Mouse (Mus musculus) activated CD4-positive, CD25-positive, alpha-beta regulatory T cell, adult 4 months (primary cell): ENCODE results near the gene Asap2. TPM values are rescaled to one million over a fixed set of nuclear protein-coding genes. Genes with fewer than 3 reads are reported as not detected.
A peak's percentile ranks its signal among the peaks of the same experiment; 100 is the strongest.

Source experiments
- ATAC-seq: one replicate; pipeline ENCODE4 v1.8.0; 2017
- polyA plus RNA-seq, 2 experiments: library from polyadenylated mRNA; unstranded; fragments of 100-300 nt; shearing (Covaris generic); gene quantifications; one replicate each; pipeline ENCODE4 v1.2.1; 2017

Asap2 gene
- polyA plus RNA-seq, 2 experiments from 2014 or later, result 1.1 TPM

DNA sequence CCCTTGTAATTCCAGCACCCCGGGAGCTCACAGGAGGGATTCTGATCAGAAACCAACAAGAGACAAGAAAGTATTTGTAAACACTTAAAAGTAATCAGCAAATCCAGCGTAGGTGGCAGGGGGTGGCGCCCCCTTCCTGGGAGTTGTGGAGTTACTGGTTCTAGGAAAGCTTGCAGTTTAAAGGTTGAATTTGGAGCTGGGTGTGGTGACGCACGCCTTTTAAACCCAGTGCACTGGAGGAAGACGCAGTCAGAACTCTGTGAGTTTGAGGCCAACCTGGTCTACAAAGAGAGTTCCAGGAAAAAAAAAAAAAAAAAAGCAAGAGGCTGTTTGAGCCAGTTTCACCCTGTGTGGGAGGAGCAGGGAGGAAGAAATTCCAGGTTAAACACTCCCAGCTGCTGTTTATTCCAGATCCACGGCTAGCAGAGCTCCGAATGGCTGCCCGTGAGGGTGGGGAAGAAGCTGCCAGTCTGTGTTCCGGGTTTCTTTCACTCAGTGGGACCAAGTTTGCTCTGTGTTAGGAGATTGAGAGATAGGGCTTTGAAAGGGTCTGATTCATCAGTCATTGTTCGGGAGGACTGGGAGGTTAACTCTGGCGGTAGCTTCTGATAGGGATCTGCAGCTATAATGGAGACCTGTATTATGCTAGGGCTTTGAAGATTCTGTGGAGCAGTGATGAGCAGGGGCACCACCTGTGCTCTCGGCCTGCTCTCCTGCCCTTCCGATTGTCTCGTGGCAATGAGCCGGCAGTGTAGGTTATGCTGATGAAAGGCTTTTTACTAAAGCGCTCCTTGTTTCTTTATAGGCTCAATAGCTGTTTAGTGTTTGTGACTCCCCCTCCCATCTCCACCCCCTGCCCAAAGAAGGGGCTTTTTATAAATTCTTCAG, 144.0 kb downstream of the Asap2 start:
- ATAC-seq, result peak; percentile 40

- no peak for ATAC-seq
These were observed 145.6 kb downstream of the Asap2 start for GRCm38 (mm10) chr12:21135651-21136461.

DNA sequence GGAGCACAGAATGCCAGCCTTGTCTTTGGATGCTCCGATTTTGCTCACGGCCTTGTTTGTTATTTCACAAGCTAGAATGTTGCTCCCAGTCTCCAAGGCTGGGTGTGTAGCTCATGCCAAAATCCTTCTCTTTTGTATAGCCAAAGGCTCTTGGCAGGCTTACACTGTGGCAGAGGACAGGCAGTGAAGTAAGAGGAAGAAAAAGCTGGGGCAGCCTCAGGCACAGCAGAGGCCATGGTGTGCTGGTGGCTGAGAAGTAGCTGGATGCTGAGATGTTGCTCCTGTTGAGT, 146.1 kb downstream of the Asap2 start:
- ATAC-seq, result no peak

GRCm38 (mm10) chr12:21139560-21139959, 149.3 kb downstream of the Asap2 start:
- no peak for ATAC-seq

DNA sequence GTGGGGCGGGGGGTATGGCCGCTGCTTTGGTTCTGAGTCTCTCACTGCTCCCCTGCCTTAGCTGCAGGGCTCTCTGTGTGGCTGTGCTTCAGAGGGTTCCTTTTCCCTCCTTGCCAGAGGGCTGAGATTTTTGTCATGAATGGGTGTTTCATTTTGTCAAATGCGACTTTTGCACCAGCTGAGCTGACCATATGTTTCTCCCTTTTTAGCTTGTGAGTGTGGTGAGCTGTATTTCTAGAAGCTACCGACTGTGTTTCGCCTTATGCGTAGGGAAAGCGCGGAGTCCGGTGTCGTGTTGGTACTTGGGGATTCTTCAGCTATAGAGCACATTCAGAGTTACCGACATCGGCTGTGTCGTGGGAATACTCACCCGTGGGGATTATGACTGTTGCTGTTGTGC, 149.9 kb downstream of the Asap2 start:
- ATAC-seq, result no peak

DNA sequence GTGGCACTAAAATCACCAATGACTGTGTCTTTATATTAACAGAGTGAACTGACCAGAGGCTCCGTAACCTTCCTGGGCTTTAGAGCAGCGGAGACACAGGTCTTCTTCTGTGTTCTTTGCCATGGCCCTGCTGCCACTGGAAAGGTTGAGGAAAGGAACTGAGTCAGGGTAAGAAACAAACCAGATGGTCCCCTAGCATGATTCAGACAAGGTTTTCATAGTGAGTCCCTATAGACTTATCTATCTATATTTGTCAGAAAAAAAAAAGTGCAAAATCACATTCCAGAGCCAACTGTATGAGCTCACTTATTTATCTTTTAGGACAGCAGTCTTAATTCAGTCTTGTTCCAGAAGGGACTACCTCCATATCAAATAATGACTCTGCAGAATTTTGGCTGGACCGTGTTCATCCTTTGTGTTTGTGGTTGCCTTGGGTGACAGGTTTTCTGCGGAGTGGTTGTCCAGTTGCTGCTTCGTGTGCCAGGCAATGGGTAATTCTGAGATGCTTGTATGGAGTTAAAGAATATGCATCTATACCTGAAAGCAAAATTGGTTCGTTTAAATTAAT, 150.6 kb downstream of the Asap2 start:
- ATAC-seq, result no peak

DNA sequence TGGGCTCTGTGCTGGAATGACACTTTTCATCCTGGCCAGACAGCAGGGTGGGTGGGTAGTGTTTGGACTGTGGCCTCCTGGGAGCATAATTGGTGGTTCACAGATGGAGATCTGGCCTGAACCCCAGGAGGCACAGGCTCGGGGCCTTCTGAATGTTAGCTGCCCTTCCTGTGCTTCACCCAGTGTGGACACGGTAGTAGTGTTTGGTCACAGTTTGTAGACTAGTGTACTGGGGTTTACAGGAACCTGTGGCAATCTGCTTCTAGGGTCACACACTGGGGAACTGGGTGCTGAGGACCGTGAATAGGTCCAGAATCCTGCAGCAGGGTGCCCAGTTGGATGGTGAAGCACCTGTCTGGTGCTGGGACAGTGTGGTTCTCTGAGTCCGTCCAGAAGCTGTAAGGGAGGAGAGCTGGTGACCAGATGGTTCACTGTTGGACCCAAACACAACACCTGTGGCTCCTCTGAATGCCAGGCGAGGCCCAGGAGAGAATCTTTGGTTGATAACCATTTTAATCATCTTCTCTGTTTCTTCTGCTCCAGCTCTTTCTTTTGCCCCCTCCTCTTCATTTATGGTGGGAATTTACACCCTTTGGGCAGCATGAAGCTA, 151.5 kb downstream of the Asap2 start:
- no peak for ATAC-seq

DNA sequence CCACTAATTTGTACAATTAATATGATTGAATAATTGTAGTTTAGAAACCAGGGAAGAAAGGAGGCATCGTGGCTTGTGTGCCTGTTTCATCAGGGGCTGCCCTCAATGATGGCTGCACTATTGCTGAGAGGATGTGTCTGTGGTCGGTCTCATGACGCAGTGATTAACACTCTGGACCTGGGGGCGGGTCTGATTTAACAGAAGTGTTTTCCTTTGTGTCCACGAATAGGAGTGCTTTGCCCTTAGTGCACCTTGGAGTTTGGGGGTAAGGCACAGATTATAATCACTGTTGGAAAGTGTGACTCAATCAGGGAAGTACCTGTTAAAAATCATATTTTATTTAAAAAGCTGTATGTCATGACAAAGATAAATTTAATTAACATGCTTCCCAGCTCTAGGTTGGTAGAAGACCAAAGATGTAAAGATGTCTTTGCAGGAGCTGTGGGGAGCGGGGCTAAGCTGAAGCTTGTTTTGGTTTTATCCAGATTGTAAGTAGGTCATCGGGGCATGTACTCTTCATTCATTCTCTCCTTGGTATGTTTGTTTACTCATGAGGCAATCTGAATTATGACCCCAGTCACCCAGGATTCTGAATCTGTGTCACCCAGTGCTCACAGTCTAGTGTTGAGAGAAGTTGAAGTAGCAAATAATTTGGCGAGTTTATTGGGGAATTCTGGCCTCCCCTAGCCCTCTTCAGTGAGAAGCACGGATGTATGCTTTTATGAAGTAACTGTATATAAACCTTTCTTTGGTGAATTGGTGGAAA, 152.4 kb downstream of the Asap2 start:
- ATAC-seq, result peak; percentile 36

- ATAC-seq, result no peak
These were observed 154.3 kb downstream of the Asap2 start for GRCm38 (mm10) chr12:21144602-21145001.

GRCm38 (mm10) chr12:21145050-21145449, 154.8 kb downstream of the Asap2 start:
- ATAC-seq, result no peak

- no peak for ATAC-seq
These were observed 156.6 kb downstream of the Asap2 start for GRCm38 (mm10) chr12:21146826-21147225.

- ATAC-seq, result no peak
These were observed 163.0 kb downstream of the Asap2 start for GRCm38 (mm10) chr12:21153279-21153707.

- ATAC-seq, result no peak
These were observed 164.8 kb downstream of the Asap2 start for GRCm38 (mm10) chr12:21155062-21155461.

DNA sequence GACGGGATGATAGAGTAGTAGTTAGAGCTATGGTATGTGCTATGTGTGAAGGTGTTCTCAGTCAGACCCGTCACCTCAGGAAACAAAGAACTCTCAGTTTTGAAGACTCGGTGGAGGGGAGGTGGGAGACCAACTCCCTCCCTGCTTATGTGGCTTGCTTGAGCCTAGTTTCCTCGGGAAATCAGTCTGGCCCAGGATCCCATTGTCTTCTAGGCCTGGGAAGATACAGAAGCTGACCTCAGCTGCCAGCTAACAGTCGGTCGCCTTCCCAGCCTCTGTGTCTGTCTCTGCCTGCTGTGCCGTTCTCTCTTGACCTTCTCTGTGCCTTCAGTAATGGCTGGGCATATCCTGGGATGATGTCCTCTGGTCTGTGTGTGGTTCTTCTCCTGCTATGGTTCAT, 169.0 kb downstream of the Asap2 start:
- ATAC-seq, result no peak

- no peak for ATAC-seq
These were observed 170.1 kb downstream of the Asap2 start for GRCm38 (mm10) chr12:21160327-21160828.

DNA sequence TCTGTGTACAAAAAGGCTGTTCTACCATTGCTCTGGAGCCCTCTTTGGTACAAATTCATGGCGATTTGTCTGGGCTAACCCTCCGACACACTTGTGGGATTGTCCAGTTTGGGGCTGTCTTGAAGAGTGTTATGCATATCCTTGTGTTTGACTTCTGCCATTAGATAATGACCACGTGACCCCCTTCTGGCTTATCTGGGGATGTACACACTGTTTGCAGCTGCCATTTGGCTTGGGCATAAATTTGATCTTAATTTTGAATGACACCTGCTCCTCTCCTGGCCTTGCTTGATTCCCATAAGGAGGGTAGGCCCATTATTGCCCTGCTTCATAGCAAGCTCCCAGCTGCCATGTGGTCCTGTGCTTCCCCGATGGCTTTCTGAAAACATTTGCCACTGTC, 171.6 kb downstream of the Asap2 start:
- ATAC-seq, result no peak

DNA sequence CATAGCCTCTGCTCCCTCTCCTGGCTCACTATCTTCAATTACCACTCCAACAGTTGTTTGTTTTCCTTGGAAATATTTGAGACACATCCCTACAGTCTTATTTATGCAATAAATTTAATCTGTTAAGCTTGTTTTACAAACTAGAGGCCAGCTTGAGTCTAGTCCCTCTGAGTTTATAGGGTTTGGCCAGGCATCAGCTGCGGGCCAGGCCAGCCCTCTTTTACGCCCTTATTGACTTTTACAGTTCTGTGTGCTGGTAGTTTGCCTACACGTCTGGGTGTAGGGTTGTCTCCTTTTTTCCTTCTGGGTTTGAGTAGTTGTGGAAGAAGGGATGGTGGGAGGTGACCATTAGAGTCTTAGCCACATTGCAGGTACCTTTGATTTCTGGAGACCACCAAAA, 173.4 kb downstream of the Asap2 start:
- no peak for ATAC-seq

GRCm38 (mm10) chr12:21164251-21164650, 174.0 kb downstream of the Asap2 start:
- ATAC-seq, result no peak

GRCm38 (mm10) chr12:21165157-21165556, 174.9 kb downstream of the Asap2 start:
- no peak for ATAC-seq

DNA sequence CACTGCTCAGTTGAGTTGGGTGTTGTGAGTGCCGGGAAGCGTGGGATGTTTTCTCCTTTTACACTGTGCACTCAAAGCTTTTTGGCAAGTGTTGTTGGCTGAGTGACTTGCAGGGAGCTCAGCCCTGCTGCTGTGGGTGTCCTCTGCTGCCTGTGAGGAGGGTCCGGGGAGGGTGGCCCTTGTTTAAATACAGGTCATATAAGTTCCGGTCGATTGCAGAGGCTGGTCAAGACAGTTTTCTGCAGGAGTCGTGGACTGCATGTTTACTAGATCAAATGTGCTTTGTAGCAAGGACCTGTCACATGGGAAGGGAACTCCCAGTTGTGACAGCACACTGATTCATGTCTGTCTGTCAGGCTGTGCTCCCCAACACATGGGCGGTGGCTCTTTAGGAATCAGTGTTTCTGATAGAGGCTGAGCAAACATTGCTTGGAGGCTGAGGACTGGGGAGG, 175.7 kb downstream of the Asap2 start:
- no peak for ATAC-seq

GRCm38 (mm10) chr12:21166884-21167575, 176.8 kb downstream of the Asap2 start:
- ATAC-seq, result peak; percentile 98
